Mouse (Mus musculus) liver, embryonic 15.5 days (tissue): ENCODE measurements around the gene Slc24a2. TPM values are rescaled to one million over a fixed set of nuclear protein-coding genes. Genes with fewer than 3 reads are reported as not detected.

Source experiments
- ATAC-seq: fragments of 200-750 bp; cut with Nextera tagmentation; 2 replicates; pipeline ENCODE4 v1.8.0; 2017; ENCODE audit warnings: moderate number of reproducible peaks, mild to moderate bottlenecking, moderate library complexity; ENCODE audit not compliant: insufficient read depth
- H3K27ac ChIP-seq: fragments of 300-500 bp; sonication (generic); replicated peaks from 2 replicates; pipeline ENCODE4 v1.5.1; 2015; ENCODE audit warnings: mild to moderate bottlenecking, inconsistent platforms
- H3K27me3 ChIP-seq: fragments of 300-500 bp; sonication (generic); 2 replicates; pipeline ENCODE4 v1.6.1; 2015; ENCODE audit warnings: mild to moderate bottlenecking, inconsistent platforms
- H3K36me3 ChIP-seq: fragments of 300-500 bp; sonication (generic); replicated peaks from 2 replicates; pipeline ENCODE4 v1.6.1; 2015; ENCODE audit warnings: moderate library complexity, mild to moderate bottlenecking, inconsistent platforms
- H3K4me1 ChIP-seq: fragments of 300-500 bp; sonication (generic); replicated peaks from 2 replicates; pipeline ENCODE4 v1.6.1; 2015; ENCODE audit warnings: inconsistent platforms
- H3K4me2 ChIP-seq: fragments of 300-500 bp; sonication (generic); 2 replicates; pipeline ENCODE4 v1.6.1; 2015; ENCODE audit warnings: moderate library complexity, mild to moderate bottlenecking, inconsistent platforms
- H3K4me3 ChIP-seq: fragments of 300-500 bp; sonication (generic); replicated peaks from 2 replicates; pipeline ENCODE4 v1.5.1; 2015; ENCODE audit warnings: mild to moderate bottlenecking, inconsistent platforms
- H3K9ac ChIP-seq: fragments of 300-500 bp; sonication (generic); 2 replicates; pipeline ENCODE4 v1.6.1; 2015; ENCODE audit warnings: moderate library complexity, mild to moderate bottlenecking, inconsistent platforms
- H3K9me3 ChIP-seq: fragments of 300-500 bp; sonication (generic); replicated peaks from 2 replicates; pipeline ENCODE4 v1.6.1; 2016; ENCODE audit warnings: inconsistent platforms
- WGBS: fragments of 180-500 bp; shearing (Covaris S2); methylation state at CpG from one replicate; pipeline ENCODE4 v1.1.7; 2015; ENCODE audit warnings: mixed read lengths; ENCODE audit not compliant: insufficient replicate concordance; 5-methylcytosine and 5-hydroxymethylcytosine counted together
- polyA plus RNA-seq: library from polyadenylated mRNA; unstranded; fragments of >200 nt; fragmentation: Nextera tagmentation; extraction: Ambion mirVana; gene quantifications from 2 replicates; pipeline ENCODE4 v1.2.1, GENCODE M21; 2015

Slc24a2 gene
- polyA plus RNA-seq, 1 experiment from 2014 or later = not detected

- no peak overlapping the region for H3K4me3 ChIP-seq
- WGBS = 55% methylated on average over 10 of the region's 10 CpGs
- no peak for ATAC-seq
- no peak overlapping the region for H3K4me2 ChIP-seq
- H3K4me1 ChIP-seq = no peaks in the 10 kb centered on the region
- no peak overlapping the region for H3K9ac ChIP-seq
- no peak overlapping the region for H3K27ac ChIP-seq
- H3K27me3 ChIP-seq = no peaks in the 10 kb centered on the region
- H3K9me3 ChIP-seq = no peaks in the 10 kb centered on the region
- H3K36me3 ChIP-seq = no peaks in the 10 kb centered on the region
Observed at GRCm38 (mm10) chr4:87184147-87184930, 45.9 kb downstream of the Slc24a2 start.

GRCm38 (mm10) chr4:87177116-87177515 is 53.2 kb downstream of the Slc24a2 start:
- no peak overlapping the region for H3K27ac ChIP-seq
- no peak overlapping the region for H3K4me3 ChIP-seq
- H3K4me2 ChIP-seq = no peak overlapping the region
- H3K4me1 ChIP-seq = no peaks in the 10 kb centered on the region
- H3K27me3 ChIP-seq = no peaks in the 10 kb centered on the region
- H3K9me3 ChIP-seq = no peaks in the 10 kb centered on the region
- no peak for ATAC-seq
- H3K36me3 ChIP-seq = no peaks in the 10 kb centered on the region
- WGBS = 34% methylated on average over 3 of the region's 3 CpGs
- H3K9ac ChIP-seq = no peak overlapping the region

- WGBS = 66% methylated on average over 6 of the region's 6 CpGs
- Histone ChIP-seq H3K4me2 (no peak overlapping the region), H3K9me3 (no peaks in the 10 kb centered on the region), H3K27me3 (no peaks in the 10 kb centered on the region), H3K4me1 (no peaks in the 10 kb centered on the region), H3K27ac (no peak overlapping the region), H3K36me3 (no peaks in the 10 kb centered on the region), H3K9ac (no peak overlapping the region), H3K4me3 (no peak overlapping the region)
- no peak for ATAC-seq
Observed at GRCm38 (mm10) chr4:87163945-87164344, 66.3 kb downstream of the Slc24a2 start.

GRCm38 (mm10) chr4:87158053-87158452 is 72.2 kb downstream of the Slc24a2 start:
- Histone ChIP-seq H3K9ac (no peak overlapping the region), H3K4me2 (no peak overlapping the region), H3K27ac (no peak overlapping the region), H3K36me3 (no peaks in the 10 kb centered on the region), H3K4me1 (no peaks in the 10 kb centered on the region), H3K4me3 (no peak overlapping the region), H3K9me3 (no peaks in the 10 kb centered on the region), H3K27me3 (no peaks in the 10 kb centered on the region)
- ATAC-seq = no peak
- 43% methylated on average over 4 of the region's 4 CpGs for WGBS

GRCm38 (mm10) chr4:87151990-87152389 is 78.3 kb downstream of the Slc24a2 start:
- Histone ChIP-seq H3K9me3 (no peaks in the 10 kb centered on the region), H3K4me3 (no peak overlapping the region), H3K4me1 (no peaks in the 10 kb centered on the region), H3K27ac (no peak overlapping the region), H3K9ac (no peak overlapping the region), H3K4me2 (no peak overlapping the region), H3K36me3 (no peaks in the 10 kb centered on the region), H3K27me3 (no peaks in the 10 kb centered on the region)
- WGBS = 66% methylated on average over 7 of the region's 7 CpGs
- no peak for ATAC-seq

- H3K9ac ChIP-seq = no peak overlapping the region
- WGBS = 67% methylated on average over 2 of the region's 2 CpGs
- H3K27me3 ChIP-seq = no peaks in the 10 kb centered on the region
- H3K4me1 ChIP-seq = no peaks in the 10 kb centered on the region
- no peaks in the 10 kb centered on the region for H3K9me3 ChIP-seq
- no peak overlapping the region for H3K27ac ChIP-seq
- no peak overlapping the region for H3K4me3 ChIP-seq
- H3K4me2 ChIP-seq = no peak overlapping the region
- H3K36me3 ChIP-seq = no peaks in the 10 kb centered on the region
- no peak for ATAC-seq
Observed at GRCm38 (mm10) chr4:87149584-87149983, 80.7 kb downstream of the Slc24a2 start.

GRCm38 (mm10) chr4:87141590-87142365 is 88.5 kb downstream of the Slc24a2 start:
- H3K36me3 ChIP-seq = no peaks in the 10 kb centered on the region
- H3K4me3 ChIP-seq = no peak overlapping the region
- no peak overlapping the region for H3K27ac ChIP-seq
- H3K27me3 ChIP-seq = no peaks in the 10 kb centered on the region
- H3K9me3 ChIP-seq = no peaks in the 10 kb centered on the region
- WGBS = 67% methylated on average over 12 of the region's 12 CpGs
- ATAC-seq = no peak
- no peaks in the 10 kb centered on the region for H3K4me1 ChIP-seq
- H3K4me2 ChIP-seq = no peak overlapping the region
- H3K9ac ChIP-seq = no peak overlapping the region

GRCm38 (mm10) chr4:87140901-87141300 is 89.4 kb downstream of the Slc24a2 start:
- Histone ChIP-seq H3K36me3 (no peaks in the 10 kb centered on the region), H3K4me1 (no peaks in the 10 kb centered on the region), H3K27me3 (no peaks in the 10 kb centered on the region), H3K4me2 (no peak overlapping the region), H3K9me3 (no peaks in the 10 kb centered on the region), H3K9ac (no peak overlapping the region), H3K27ac (no peak overlapping the region), H3K4me3 (no peak overlapping the region)
- no peak for ATAC-seq
- 56% methylated on average over 3 of the region's 3 CpGs for WGBS

- Histone ChIP-seq H3K9me3 (no peaks in the 10 kb centered on the region), H3K36me3 (no peaks in the 10 kb centered on the region), H3K9ac (no peak overlapping the region), H3K27me3 (no peaks in the 10 kb centered on the region), H3K27ac (no peak overlapping the region), H3K4me3 (no peak overlapping the region), H3K4me2 (no peak overlapping the region), H3K4me1 (no peaks in the 10 kb centered on the region)
- WGBS = 55% methylated on average over 5 of the region's 5 CpGs
- ATAC-seq = no peak
Observed at GRCm38 (mm10) chr4:87132525-87132924, 97.8 kb downstream of the Slc24a2 start.

GRCm38 (mm10) chr4:87126756-87127155 is 103.5 kb downstream of the Slc24a2 start:
- Histone ChIP-seq H3K9ac (no peak overlapping the region), H3K36me3 (no peaks in the 10 kb centered on the region), H3K27me3 (no peaks in the 10 kb centered on the region), H3K4me1 (no peaks in the 10 kb centered on the region), H3K4me2 (no peak overlapping the region), H3K27ac (no peak overlapping the region), H3K4me3 (no peak overlapping the region), H3K9me3 (no peaks in the 10 kb centered on the region)
- 56% methylated on average over 4 of the region's 4 CpGs for WGBS
- ATAC-seq = no peak

GRCm38 (mm10) chr4:87119758-87120157 is 110.5 kb downstream of the Slc24a2 start:
- H3K36me3 ChIP-seq = no peaks in the 10 kb centered on the region
- no peaks in the 10 kb centered on the region for H3K4me1 ChIP-seq
- no peak overlapping the region for H3K4me3 ChIP-seq
- no peak overlapping the region for H3K9ac ChIP-seq
- no peak overlapping the region for H3K27ac ChIP-seq
- 26% methylated on average over 4 of the region's 4 CpGs for WGBS
- no peaks in the 10 kb centered on the region for H3K27me3 ChIP-seq
- no peaks in the 10 kb centered on the region for H3K9me3 ChIP-seq
- H3K4me2 ChIP-seq = no peak overlapping the region
- ATAC-seq = no peak
